Mouse (Mus musculus): Measurements from ENCODE around the gene Taf8.
"Not testable (repeated sequence)": the region's sequence is repeated elsewhere in the genome, so short reads cannot be mapped to it uniquely, and the experiment has no call there.

The Taf8 gene

GRCm38 (mm10) chr17:47516232-47516631 is 14.1 kb upstream of the Taf8 start:
- DNase-seq: no peak

DNA sequence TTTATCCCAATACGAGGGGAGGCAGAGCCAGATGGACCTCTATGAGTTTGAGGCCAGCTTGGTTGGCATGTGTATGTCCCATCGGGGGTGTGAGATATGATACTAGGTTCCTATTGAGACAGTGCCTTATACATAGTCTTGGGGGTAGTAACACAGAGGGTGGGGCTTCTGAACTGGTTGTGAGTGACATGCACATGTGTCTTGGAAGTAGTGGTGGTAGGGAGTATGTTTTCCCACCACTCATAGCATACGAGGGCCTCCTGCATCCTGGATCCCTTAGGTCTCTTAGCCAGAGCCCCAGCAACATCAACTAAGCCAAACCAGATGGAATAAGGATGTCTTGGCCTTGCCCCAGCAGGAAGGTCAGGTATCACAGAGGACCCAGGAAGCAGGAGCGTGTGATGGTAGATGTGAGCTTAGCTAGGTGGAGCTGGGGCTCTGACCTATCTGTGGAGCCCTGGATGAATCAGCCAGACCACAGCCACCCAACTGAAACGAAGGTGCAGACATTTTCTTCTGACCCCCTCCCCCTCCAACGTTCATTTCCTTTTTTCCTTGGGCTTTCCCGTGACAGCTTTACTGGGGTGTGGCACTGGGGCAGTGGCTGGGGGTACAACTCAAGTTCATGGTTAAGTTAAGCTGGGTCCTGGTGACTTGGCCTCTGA is 13.2 kb upstream of the Taf8 start:
- DNase-seq: no peak

- DNase-seq: peak in 1 of 2 experiments; percentile 48
Measured at GRCm38 (mm10) chr17:47512956-47513775, 11.1 kb upstream of the Taf8 start.

- peak; percentile 98 to 99 for DNase-seq
Measured at GRCm38 (mm10) chr17:47511111-47512020, 9.3 kb upstream of the Taf8 start.

DNA sequence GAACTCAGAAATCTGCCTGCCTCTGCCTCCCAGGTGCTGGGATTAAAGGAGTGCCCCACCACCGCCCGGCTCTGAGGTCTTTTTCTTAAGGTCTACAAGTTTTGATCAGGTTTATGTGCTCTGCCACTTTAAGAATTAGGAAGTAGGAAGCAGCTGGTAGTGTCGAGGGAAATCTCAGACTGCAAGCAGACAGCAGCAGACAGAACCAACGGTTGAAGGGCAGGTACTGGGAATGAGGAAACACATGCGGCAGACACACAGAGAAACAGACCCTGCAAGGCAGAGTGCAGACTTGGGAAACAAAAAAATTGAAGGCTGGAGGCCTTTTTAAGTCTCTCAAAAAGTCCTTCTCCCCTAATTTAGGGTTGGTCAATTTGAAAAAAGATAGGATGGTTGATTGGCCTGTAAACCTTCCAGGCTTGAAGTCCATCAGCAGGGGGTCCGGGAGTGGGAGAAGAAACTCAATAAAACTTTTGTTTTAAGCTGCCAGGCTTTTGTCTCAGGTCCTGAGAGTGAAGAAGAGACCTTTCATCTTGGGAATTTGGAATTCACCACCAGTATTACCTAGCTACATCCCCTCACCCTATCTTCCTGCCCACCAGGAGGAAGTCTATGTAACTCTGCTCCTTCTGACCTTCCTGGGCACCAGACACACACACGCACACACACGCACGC is 7.1 kb upstream of the Taf8 start:
- peak in 1 of 2 experiments; percentile 44 for DNase-seq

GRCm38 (mm10) chr17:47508012-47508608 is 6.0 kb upstream of the Taf8 start:
- DNase-seq: peak; percentile 99 to 100

DNA sequence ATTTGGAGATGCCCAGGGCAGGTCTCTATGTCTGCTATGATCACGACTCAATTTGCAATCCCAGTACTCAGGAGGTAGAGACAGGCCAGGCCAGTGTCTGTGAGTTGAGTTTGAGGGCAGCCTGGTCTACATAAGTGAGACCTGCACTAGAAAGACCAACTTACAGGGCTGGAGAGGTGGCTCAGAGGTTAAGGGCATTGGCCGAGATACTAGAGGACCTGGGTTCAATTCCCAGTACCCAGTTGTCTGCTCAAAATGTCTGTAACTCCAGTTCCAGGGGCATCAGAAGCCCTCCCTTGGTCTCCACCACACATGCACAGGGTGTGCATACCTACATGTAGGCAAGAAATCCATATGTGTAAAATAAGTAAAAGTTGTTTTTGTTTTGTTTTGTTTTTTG is 5.4 kb upstream of the Taf8 start:
- DNase-seq: no peak

- DNase-seq: no peak
Measured at GRCm38 (mm10) chr17:47506697-47507096, 4.6 kb upstream of the Taf8 start.

GRCm38 (mm10) chr17:47506042-47506441 is 4.0 kb upstream of the Taf8 start:
- no peak for DNase-seq

- DNase-seq: no peak
Measured at GRCm38 (mm10) chr17:47505566-47505965, 3.5 kb upstream of the Taf8 start.

DNA sequence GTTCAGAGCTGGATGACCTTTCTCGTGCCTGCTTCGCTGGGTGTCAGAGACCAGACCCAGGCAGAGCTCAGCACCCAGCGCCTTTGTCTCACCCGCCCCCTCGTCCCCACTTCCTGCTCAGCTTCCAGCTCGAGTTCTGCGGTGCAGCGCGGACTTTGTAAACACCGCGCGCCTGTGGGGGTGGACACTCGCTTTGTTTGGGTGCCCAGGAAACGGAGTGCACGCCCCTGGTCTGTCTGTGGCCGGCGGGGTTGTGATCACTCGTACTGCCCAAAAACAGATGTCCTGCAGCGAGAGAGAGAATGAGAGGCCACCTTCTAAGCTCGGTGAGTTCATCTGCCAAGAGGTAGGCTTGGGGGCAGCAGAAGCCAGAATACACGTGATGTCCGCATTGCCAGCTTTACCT is 2.9 kb upstream of the Taf8 start, which contains the start of gene Ccnd3:
Gene Ccnd3 (plus strand): TSS at position 111 of the 406 bp plus-strand sequence.
- DNase-seq: peak; percentile 94 to 97

DNA sequence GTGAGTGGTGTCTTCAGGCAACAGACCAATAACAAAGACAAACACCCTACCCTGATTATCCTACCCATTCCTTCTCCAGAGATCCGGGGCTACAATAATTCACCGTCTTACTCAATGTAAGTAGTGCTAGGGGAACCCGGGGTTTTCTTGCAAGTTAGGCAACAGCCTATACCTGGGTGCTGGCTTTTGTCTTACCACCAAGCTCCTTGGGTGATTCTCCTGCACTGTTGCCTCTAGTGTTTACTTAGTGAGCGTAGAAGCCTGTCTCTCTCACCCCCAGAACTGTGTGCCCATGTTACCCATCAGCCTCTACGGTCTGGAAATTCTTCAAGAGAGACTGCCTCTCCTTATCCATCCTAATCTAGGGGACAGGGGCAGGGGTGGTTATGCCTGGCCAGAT is 2.1 kb upstream of the Taf8 start:
- DNase-seq: no peak

DNA sequence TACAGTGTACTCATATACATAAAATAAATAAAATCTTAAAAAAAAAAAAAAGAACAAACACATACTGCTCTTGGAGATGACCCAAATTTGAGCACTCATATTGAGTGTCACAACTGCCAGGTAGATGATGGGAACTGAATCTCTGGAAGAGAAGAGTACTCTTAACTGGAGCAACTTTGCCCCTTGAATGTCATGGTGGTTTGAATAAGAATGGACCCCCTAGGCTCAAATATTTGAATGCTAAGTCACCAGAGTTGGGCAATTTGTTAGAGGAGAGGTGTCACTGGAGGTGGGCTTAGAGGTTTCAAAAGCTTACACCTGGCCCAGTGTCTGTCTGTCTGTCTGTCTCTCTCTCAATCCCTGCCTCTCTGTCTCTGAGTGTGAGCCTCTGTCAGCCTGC is 1.6 kb upstream of the Taf8 start:
- DNase-seq: no peak

DNA sequence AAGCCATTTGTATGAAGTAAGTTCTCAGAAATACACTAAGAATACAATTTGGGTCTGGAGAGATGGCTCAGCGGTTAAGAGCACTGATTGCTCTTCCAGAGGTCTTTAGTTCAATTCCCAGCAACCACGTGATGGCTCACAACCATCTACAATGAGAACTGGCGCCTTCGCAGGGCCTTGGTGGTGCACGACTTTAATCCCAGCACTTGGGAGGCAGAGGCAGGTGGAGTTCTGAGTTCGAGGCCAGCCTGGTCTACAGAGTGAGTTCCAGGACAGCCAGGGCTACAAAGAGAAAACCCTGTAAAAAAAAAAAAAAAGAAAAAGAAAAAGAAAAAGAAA is 584 bp upstream of the Taf8 start:
- DNase-seq: not testable (repeated sequence)

GRCm38 (mm10) chr17:47501531-47501930 is 561 bp downstream of the Taf8 start:
- no peak for DNase-seq

DNA sequence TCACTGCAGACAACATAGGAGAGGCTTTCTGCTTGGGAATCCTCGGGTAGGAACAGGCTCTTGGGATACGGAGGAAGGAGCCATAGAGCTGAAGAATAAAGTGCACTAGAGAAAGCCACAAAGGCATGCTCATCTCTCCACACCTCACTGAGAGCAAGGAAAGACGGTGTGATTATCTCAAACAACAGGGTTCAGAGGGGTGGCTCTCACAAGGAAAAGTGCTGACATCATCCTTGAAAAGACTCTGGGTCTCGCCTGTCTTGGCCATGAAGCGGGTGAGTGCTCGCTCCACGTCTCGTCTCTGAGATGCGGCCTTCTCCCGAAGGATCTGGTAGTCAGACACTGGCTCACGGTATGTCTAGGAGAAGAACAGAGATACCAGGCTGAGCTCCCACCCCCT is 8.0 kb downstream of the Taf8 start:
- no peak for DNase-seq

DNA sequence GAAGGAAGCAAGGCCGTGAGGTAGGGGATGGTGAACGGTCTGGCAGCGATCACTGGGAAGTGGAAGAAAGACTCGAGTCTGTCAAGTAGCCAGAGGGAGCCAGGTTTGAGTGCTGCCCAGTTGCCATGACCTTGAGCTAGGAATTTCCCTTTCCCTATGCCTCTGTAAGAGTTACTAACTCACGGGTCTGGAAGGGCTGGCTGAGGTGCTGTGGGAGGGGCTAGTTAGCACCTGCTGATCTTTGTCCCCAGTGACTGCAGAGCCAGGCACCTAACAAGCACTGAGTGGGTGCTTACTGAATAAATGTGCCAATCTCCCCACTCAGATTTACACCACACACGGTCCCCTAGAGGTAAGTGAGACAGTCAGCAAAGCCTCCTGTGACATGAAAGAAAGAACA is 8.4 kb downstream of the Taf8 start:
- DNase-seq: no peak

- no peak for DNase-seq
Measured at GRCm38 (mm10) chr17:47492731-47493130, 9.4 kb downstream of the Taf8 start.

DNA sequence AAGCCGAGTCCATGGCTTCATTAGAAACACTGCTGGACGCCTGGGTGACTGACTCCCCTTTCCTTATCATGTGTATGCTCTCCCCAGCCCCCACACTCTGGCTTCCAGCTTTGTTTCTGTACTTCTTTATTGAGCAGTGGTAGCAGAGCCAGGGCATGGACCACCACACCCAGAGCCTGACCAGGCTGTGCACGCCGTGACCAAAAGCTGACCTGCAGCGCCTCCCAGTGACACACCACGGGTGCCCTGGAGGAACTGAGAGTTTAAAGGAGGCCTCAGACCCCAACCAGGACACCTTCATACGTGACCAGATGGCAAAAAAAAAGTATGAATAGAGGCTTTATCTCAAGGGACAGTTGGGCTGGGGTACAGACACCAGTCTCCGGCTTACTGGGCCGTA is 11.3 kb downstream of the Taf8 start:
- DNase-seq: no peak

DNA sequence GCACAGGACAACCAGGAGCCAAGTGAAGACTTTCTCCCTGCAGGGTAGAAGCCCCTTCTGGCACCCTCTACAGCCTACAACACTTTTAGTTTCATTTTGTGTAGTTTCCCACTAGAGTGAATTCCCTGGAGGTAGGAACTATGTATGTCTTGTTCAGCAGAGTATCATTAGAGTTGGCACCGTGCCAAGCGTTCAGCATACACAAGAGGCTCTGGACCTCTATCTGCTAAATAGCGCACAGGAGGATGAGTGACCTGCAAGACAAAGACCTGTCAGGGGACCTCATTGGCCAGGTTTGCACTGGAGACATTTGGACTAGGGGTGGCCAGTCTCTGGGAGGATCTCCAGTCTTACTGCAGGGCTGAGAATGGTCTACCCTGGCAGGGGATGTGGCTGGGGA is 16.3 kb downstream of the Taf8 start:
- DNase-seq: no peak

DNA sequence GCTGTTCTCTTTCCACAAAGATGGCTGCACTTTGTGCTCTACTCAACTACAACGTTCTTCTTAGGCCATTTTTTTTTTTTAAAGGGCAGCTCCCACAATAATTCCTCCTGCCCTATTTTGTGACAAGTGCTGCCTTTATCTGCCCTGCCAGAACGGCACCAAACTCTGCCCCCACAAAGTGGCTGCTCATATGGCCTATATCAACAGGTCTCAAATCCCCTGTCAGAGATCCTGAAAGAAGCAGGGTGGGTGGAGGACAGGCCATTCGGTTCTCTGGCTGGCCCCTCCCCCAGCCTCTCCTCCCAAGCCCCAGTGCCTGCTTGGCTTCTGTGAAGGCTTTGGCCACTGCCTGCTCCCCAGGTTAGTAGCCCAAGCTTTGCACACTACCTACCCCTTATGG is 17.1 kb downstream of the Taf8 start:
- DNase-seq: no peak

DNA sequence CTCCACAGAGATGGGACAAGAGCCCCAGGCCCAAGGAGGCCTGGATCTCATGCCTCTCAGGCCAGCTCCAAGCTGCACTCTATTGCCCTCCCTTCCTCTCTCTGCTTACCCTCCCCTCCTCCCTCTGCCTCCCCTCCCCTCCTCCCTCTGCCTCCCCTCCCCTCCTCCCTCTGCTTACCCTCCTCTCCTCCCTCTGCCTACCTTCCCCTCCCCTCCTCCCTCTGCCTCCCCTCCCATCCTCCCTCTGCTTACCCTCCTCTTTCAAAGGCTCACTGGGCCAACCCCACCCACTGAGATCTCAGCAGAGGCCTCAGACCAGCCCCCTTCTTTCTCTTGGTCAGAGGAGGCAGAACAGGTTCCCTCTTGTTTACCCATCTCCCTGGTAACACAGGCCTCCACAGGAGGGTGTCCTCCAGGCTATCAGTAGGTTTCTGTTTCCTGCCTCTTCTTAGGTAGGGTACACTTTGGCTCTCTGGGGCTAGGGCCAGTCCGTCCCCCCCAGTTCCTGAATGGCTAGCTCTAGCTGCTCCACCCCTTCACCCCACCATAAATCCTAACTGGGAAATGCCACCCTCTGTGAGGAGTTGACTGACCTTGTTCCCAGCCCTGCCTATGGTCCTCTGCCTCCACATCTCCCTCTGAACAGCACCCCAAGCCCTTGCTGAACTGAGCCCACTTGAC is 17.7 kb downstream of the Taf8 start:
- peak; percentile 82 to 91 for DNase-seq

Data from lung, adult 18-20 months (tissue).